ENCODE assay signal across 8 mouse cellular contexts in genomic region chr12:117345088-117345977, GRCm38 (mm10).
DNase-seq lines count a peak whose midpoint lies in the region; ATAC-seq and TF ChIP-seq lines count a peak whose summit lies in the region.

No protein-coding gene starts in this region.

- no peak for TF ChIP-seq POLR2A in thymus, adult 2 months (IDR thresholded peaks at IDR 0.05; ENCODE audit: control insufficient read depth, extremely low read depth, insufficient read depth, low read length, poor library complexity)

- H3K4me1 ChIP-seq in thymus, adult 2 months (replicated peaks; ENCODE audit: control insufficient read depth, insufficient read depth, low read length), result peaks cover 25% of the 10 kb centered on the region
- peaks cover 58% of the 10 kb centered on the region for H3K4me1 ChIP-seq in neural tube, embryonic 13.5 days (replicated peaks)
- no peaks in the 10 kb centered on the region for H3K4me1 ChIP-seq in liver, embryonic 12.5 days

- TF ChIP-seq CTCF in thymus, adult 2 months (IDR thresholded peaks at IDR 0.05; ENCODE audit: borderline replicate concordance, control insufficient read depth, extremely low read depth, insufficient read depth, low read length, poor library complexity), result no peak

- no peak overlapping the region for H3K27ac ChIP-seq in thymus, adult 2 months (ENCODE audit: control insufficient read depth, insufficient read depth, low read length)
- H3K27ac ChIP-seq in neural tube, embryonic 13.5 days (replicated peaks), result peak overlapping the region; percentile 94
- no peak overlapping the region for H3K27ac ChIP-seq in liver, embryonic 12.5 days

- DNase-seq in thymus, postnatal 4 days, result peak; percentile 30
- DNase-seq in thymus, adult 2 months, result no peak
- peak; percentile 65 to 83 for DNase-seq in left cerebral cortex, adult 18-20 months (ENCODE audit: low spot score in 2 of 2)
- no peak for DNase-seq in adrenal gland, postnatal 4 days (ENCODE audit: low spot score in 2 of 2)
- no peak for DNase-seq in urinary bladder, postnatal 36 days (ENCODE audit: low spot score in 2 of 2)

- peak; percentile 86 for ATAC-seq in frontal cortex, adult (ENCODE audit: low TSS enrichment)
- peak; percentile 94 for ATAC-seq in neural tube, embryonic 13.5 days (ENCODE audit: low read depth)
- no peak for ATAC-seq in liver, embryonic 12.5 days

- H3K9ac ChIP-seq in neural tube, embryonic 13.5 days, result peak overlapping the region; percentile 49; the same call in 1 of the 2 replicates
- no peak overlapping the region for H3K9ac ChIP-seq in liver, embryonic 12.5 days

- no peaks in the 10 kb centered on the region for H3K36me3 ChIP-seq in thymus, adult 2 months (ENCODE audit: control insufficient read depth, insufficient read depth, low read length)
- no peaks in the 10 kb centered on the region for H3K36me3 ChIP-seq in neural tube, embryonic 13.5 days
- no peaks in the 10 kb centered on the region for H3K36me3 ChIP-seq in liver, embryonic 12.5 days

- WGBS in thymus, adult 2 months, result 48% methylated on average over 20 of the region's 20 CpGs
- WGBS in neural tube, embryonic 13.5 days, result 14% methylated on average over 20 of the region's 20 CpGs
- WGBS in liver, embryonic 12.5 days (ENCODE audit: insufficient replicate concordance), result 32% methylated on average over 20 of the region's 20 CpGs

- no peaks in the 10 kb centered on the region for H3K9me3 ChIP-seq in neural tube, embryonic 13.5 days
- no peaks in the 10 kb centered on the region for H3K9me3 ChIP-seq in liver, embryonic 12.5 days (replicated peaks)

- no peak overlapping the region for H3K4me3 ChIP-seq in thymus, adult 2 months (ENCODE audit: control insufficient read depth, insufficient read depth, low read length)
- H3K4me3 ChIP-seq in neural tube, embryonic 13.5 days, result 0 out of 2 replicates have a peak overlapping the region, but pooled peaks have one; percentile 14
- no peak overlapping the region for H3K4me3 ChIP-seq in liver, embryonic 12.5 days

- H3K4me2 ChIP-seq in neural tube, embryonic 13.5 days, result peak overlapping the region; percentile 47
- no peak overlapping the region for H3K4me2 ChIP-seq in liver, embryonic 12.5 days

- H3K27me3 ChIP-seq in thymus, adult 2 months (ENCODE audit: control insufficient read depth, insufficient read depth, low read length), result no peaks in the 10 kb centered on the region
- H3K27me3 ChIP-seq in neural tube, embryonic 13.5 days, result no peaks in the 10 kb centered on the region
- peaks cover 14% of the 10 kb centered on the region for H3K27me3 ChIP-seq in liver, embryonic 12.5 days (replicated peaks)

Comparison
In these comparisons a context has a peak if more than half of its experiments do, and no peak if none do; other contexts are left out.
1. DNase-seq: peak in thymus, postnatal 4 days (single experiment) and left cerebral cortex, adult 18-20 months (2 of 2); none in thymus, adult 2 months (single experiment), adrenal gland, postnatal 4 days (0 of 2) and urinary bladder, postnatal 36 days (0 of 2).